Mouse (Mus musculus): ENCODE data around the gene Rhbdl1. TPM values are rescaled to one million over a fixed set of nuclear protein-coding genes. Genes with fewer than 3 reads are reported as not detected.
"Not testable (repeated sequence)": the region's sequence is repeated elsewhere in the genome, so short reads cannot be mapped to it uniquely, and the experiment has no call there.

The Rhbdl1 gene
- total RNA-seq, 2 experiments from 2014 or later, result 80.6 to 99.3 TPM

DNA sequence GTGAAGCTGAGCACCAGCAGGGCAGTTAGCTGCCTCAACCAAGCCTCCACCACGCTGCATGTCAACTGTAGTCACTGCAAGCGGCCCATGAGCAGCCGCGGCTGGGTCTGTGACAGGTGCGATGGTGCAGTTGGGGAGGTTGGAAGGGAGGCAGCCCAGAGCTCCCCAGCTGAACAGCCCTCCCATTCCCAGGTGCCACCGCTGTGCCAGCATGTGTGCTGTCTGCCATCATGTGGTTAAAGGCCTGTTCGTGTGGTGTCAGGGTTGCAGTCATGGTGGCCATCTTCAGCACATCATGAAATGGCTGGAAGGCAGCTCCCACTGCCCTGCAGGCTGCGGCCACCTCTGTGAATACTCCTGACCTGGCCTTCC lies 8.9 kb downstream of the Rhbdl1 start:
- DNase-seq (ENCODE audit: low spot score in 2 of 2), result no peak

DNA sequence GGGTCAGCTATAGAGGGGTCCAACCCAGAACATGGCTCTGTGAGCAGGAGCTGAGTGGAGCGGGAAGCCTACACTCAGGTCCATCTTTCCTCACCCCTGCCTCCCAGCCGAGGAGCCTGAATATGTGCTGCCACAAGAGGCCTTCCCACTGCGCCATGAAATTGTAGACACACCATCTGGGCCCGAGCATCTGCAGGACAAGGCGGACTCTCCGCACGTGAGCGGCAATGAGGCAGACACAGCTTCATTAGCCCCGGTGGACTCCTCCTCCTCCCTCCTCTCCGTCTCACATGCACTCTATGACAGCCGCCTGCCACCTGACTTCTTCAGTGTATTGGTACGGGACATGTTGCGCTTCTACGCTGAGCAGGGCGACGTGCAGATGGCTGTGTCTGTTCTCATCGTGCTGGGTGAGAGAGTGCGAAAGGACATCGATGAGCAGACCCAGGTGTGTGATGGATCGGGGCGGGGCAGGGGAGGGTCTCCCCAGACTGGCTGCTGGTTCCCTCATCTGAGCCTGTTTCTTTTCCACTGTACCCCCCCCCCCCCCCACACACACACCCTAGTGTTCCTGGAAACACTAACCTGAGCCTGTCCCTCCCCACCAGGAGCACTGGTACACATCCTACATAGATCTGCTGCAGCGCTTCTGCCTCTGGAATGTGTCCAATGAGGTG lies 9.4 kb downstream of the Rhbdl1 start:
- no peak for DNase-seq (ENCODE audit: low spot score in 2 of 2)

DNA sequence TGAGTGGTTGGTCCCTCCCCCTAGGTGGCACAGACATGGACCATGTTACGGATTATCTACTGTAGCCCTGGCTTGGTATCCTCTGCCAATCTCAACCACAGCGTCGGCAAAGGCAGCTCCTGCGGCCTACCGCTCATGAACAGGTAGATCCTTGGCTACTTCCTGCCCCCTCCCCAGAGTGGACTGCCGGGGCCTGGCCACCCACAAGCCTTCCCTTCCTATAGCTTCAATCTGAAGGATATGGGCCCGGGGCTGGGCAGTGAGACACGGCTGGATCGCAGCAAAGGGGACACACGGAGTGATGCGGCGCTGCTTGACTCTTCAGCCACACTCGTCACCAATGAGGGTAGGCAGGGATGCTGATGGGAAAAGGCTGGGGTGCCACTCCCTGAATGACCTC lies 10.1 kb downstream of the Rhbdl1 start:
- no peak for DNase-seq (ENCODE audit: low spot score in 2 of 2)

DNA sequence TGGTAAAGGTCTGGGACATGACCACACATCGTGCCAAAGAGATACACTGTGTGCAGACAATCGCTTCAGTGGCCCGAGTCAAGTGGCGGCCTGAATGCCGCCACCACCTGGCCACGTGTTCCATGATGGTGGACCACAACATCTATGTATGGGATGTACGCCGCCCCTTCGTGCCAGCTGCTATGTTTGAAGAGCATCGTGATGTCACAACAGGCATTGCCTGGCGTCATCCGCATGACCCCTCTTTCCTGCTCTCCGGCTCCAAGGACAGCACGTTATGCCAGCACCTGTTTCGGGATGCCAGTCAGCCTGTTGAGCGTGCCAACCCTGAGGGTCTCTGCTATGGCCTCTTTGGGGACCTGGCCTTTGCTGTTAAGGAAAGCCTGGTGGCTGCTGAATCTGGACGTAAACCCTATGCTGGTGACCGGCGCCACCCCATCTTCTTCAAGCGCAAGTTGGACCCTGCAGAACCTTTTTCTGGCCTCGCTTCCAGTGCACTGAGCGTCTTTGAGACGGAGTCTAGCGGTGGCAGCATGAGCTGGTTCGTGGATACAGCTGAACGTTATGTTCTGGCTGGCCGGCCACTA lies 11.0 kb downstream of the Rhbdl1 start:
- no peak for DNase-seq (ENCODE audit: low spot score in 2 of 2)

DNA sequence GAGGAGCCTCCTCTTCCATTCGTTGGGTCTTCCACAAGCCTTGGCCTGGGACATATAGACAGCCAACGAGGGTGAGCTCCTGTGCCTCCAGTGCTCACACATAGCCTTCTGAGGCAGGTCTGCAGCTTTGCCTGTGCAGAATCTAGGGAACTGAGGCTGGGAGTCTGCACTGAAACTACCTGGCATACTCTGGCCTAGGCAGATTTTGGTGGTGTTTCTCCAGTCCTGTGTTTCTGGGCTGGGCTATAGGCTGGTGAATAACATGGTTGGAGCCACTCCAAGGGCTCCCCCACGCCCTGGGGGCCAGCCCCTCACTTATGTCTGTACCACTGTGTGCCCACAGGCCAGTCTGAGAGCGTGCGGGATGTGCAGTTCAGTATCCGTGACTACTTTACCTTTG lies 11.8 kb downstream of the Rhbdl1 start:
- no peak for DNase-seq (ENCODE audit: low spot score in 2 of 2)

DNA sequence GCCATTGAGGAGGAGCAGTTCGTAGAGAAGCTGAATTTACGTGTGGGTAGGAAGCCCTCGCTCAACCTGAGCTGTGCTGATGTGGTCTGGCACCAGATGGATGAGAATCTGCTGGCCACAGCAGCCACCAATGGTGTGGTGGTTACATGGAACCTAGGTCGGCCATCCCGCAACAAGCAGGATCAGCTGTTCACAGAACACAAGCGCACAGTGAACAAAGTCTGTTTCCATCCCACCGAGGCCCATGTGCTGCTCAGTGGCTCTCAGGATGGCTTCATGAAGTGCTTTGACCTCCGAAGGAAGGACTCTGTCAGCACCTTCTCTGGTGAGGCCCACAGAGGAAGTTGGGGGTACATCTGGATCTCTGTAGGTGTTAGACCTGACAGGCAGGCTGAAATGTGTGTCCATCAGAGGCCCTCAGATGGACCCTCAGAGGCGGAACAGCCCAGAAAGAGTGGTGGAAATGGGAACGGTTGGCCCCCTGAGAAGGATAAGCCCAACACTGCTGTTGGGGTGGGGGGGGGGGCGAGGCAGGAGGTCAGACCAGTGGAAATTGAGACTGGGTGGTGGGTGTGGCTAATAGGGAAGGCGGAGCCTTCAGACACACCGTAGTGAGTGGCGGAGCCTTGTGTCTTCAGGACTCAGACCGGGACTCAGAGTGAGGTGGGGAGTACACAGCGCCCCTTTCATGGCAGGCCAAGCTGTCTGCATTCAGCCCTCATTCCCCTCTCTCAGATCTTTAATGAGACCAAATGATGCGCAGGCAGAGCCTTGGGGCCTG lies 12.5 kb downstream of the Rhbdl1 start:
- no peak for DNase-seq (ENCODE audit: low spot score in 2 of 2)

DNA sequence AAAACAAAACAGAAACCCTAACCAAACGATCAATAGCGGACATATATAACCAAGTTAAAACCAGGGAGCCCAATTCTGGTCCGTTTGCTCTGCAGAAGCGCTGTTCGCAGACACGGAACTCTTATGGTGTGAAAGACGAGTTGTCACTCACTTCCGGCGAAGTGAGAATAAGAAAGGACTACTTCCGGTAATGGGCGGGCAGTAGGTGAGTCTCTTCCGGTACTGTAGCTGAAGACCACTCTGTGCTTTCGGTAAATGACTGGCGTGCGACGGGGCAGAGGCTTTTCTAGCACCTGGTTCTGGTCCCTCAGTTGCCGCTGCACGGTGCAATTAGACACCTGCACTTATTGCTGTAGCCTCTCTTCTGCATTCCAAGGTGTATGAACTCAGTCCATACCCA lies 13.6 kb downstream of the Rhbdl1 start, which contains the start of gene Wdr24:
TSS of gene Wdr24 (plus strand) at position 176 of the 400 bp plus-strand sequence.
- DNase-seq (ENCODE audit: low spot score in 2 of 2), result peak; percentile 83 to 87

DNA sequence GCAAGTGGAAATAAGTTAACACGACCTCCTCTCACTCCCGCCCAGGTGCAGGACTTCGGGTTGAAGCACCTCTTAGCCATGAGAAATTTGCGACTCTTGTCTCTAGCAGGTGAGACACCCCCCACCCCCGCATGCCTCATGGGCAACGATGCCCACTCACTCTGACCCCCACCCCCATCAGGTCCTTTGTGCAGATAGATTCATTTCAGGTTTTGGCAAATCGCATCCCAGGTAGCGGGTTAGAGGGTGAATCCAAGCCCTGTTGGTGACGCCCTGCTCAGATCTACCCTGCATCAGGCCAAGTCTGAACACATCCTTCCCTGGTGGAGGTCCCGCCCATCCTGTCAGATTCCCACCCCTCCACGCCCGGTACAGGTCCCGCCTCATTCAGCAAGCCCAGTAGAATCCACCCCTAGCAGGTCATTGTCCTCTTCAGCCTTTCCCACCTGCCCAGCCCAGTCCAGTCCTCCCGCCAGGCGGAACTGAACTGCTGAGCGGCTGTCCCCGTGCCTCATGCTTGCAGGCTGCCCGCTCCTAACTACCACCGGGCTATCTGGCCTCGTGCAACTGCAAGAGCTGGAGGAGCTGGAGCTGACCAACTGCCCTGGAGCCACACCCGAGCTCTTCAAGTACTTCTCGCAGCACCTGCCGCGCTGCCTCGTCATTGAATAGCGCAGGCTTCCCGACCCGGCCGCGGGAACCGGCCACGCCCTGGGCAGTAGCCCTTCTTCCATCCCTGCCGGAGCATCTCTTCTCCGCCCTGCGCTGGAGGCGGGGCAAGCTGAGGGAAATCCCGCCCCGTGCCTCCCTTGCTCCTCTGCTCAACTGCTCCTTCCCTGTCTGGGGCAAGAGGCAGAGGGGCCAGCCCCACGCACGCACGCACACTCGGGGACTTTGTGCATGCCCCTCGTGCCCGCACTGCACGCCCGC lies 18.0 kb downstream of the Rhbdl1 start:
- no peak for DNase-seq (ENCODE audit: low spot score in 2 of 2)

DNA sequence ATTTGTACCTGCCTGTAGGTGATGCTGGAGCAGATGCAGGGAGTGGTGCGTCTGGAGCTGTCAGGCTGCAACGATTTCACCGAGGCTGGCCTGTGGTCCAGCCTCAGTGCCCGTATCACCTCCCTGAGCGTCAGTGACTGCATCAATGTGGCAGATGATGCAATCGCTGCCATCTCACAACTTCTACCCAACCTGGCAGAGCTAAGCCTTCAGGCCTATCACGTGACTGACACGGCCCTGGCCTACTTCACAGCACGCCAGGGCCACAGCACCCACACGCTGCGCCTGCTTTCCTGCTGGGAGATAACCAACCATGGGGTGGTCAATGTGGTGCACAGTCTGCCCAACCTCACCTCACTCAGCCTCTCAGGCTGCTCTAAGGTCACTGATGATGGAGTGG lies 19.4 kb downstream of the Rhbdl1 start:
- DNase-seq (ENCODE audit: low spot score in 2 of 2), result no peak

DNA sequence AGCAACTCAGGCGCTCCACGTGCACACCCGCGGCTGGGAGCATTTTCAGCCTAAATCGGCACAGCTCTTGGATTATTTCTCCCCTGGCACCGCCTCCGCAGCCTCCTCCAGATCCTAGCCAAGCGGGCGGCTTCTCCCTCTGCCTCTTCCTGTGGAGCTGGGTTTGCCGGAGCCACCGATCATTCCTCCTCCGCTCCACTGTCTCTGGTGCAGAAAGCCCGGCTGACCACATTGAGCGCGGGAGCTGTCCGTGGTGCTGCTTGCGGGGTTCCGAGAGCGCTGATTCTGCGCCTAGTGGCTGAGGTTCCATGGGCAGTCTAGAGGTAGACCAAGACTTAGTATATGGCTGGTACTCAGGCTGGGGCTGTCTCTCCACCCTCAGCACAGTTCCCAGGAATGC lies 23.6 kb downstream of the Rhbdl1 start:
- DNase-seq (ENCODE audit: low spot score in 2 of 2), result peak; percentile 81 to 85

DNA sequence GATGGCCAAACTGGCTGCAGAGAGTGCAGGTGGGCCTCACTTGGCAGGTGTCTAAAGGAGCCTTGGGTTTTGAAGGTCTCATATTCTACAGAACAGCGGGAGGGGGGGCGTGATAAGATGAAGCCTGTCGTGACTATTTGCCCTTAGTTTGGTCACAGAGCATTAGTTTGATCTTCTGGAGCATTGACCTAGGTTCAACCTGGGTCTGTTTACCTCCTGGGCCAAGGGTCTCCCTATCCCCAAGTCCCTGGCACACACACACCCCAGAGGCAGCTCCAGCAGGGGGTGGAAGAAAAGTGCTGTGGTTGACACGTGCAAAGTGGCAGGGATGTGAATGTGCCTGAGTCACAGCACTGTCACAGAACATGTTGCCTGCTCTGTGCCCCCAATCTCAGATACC lies 26.2 kb downstream of the Rhbdl1 start:
- no peak for DNase-seq (ENCODE audit: low spot score in 2 of 2)

DNA sequence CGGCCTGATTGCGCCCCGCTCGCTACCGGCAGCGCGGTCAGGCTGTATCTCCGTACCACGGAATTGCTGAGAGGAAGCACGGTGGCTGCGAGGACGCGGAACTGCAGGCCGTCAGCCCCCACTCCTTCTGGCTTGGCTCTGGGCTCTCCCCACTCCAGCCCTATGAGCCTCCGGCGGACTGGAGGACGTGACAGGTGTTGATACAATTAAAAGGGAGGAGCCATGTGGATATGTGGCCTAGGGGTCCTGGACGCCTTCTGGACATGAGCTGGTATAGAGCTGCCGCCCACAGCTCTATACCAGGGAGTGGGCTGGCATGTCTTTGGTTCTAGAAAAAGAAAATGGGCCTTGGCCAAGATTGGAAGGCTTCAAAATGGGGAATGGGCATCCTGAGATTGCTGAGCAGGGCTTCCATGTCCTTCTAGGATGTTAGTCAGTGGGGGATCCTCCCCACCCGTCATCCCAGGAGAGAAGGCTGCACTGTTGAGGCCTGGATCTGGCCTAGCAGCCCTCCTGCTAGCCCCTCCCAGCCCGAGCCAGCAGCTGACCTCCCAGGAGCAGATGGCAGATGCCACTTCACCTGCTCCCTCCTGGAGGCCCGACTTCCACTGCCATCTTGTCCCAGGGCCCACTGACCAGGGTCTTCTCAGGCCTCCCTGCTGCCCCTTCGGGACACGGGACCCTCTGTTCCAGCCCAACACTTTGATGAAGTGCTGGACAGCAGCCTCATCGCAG lies 27.3 kb downstream of the Rhbdl1 start:
- peak in 1 of 2 experiments; percentile 51 for DNase-seq (ENCODE audit: low spot score in 2 of 2)

DNA sequence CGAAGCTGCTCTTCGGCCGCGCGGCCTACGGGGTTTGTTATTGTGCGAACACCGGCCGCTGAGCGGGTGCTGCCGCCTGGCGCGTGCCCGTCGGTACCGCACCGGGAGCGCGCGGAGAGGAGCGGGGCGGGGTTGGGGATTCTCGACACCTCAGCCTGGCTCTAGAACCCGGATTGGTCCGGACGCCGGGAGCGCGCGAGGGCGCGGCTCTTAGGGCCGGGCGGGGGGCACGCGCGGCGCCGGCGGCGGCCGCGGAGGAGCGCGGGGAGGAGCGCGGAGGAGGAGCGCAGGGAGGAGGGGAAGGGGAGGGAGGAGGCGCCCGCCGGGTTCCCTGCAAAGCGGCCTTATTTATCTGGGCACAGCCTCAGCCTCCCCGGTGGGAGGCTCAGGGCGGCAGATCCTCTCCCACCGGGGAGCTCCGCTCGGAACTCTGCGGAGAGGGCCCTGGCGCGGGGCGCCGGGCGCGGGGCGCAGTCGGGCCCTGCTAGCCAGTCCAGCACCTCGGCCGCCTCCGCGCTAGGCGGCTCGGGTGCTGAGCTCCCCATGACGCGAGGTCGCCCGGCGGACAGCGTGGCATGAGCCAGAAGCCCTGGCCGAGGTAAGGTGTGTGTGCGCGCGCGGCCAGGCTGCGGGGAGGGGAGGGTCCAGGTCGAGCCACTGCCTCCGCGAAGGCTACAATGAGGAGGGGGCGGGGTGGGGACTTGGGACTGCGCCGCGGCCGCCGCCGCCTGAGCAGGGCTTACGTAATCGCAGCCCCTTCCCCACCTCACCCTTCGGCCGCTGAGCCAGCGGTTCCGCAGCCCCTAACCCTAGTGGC lies 28.1 kb downstream of the Rhbdl1 start, which contains the start of gene Fbxl16:
TSS of gene Fbxl16 (plus strand) at position 297 of the 817 bp plus-strand sequence.
- peak; percentile 84 to 90 for DNase-seq (ENCODE audit: low spot score in 2 of 2)

DNA sequence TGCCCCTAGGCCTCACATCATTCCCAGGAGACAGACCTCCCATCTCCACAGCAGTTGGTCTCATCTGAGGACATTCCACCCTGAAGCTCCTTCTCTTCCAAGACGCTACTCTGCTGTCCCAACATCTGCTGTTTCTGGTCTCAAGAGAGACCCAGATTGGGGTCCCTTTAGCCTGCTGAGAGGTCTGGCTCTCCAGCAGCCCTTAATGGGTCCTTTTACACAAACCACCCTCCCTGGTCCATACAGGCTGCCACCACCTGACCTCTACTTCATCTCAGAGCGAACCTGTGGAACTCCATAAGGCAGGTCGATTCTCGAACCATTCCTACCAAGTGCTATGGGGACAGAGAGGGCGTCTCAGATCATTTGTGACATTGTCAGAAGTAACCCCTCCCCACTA lies 29.1 kb downstream of the Rhbdl1 start:
- DNase-seq (ENCODE audit: low spot score in 2 of 2), result no peak

DNA sequence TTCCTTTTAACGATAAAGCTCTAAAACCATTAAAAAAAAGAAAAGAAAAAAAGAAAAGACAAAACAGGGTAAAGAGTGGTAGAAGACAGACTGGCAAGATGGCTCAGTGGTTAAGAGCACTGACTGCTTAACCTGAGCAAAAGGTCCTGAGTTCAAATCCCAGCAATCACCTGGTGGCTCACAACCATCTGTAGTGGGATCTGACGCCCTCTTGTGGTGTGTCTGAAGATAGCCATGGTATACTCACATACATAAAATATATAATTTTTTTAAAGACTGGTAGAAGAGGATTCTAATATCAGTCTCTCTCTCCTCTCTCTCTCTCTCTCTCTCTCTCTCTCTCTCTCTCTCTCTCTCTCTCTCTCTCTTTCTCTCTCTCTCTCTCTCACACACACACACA lies 29.6 kb downstream of the Rhbdl1 start:
- DNase-seq (ENCODE audit: low spot score in 2 of 2), result not testable (repeated sequence)

DNA sequence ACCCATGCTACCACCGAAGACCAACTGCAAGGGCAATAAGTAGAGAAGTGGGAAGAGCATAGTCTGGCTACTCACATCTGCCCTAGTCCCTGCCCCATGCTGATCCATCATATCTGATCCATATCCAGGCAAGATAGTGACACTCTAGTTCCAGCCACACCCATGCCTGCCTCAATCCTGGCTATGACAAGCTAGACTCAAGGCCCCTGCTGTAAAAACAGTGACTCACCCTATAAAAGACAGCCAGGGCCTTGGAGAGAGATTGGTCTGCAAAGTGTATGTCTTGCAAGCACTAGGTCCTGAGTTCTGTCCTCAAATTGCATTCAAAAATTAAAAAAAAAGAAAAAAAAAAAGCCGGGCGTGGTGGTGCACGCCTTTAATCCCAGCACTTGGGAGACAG lies 30.6 kb downstream of the Rhbdl1 start:
- DNase-seq (ENCODE audit: low spot score in 2 of 2), result no peak

DNA sequence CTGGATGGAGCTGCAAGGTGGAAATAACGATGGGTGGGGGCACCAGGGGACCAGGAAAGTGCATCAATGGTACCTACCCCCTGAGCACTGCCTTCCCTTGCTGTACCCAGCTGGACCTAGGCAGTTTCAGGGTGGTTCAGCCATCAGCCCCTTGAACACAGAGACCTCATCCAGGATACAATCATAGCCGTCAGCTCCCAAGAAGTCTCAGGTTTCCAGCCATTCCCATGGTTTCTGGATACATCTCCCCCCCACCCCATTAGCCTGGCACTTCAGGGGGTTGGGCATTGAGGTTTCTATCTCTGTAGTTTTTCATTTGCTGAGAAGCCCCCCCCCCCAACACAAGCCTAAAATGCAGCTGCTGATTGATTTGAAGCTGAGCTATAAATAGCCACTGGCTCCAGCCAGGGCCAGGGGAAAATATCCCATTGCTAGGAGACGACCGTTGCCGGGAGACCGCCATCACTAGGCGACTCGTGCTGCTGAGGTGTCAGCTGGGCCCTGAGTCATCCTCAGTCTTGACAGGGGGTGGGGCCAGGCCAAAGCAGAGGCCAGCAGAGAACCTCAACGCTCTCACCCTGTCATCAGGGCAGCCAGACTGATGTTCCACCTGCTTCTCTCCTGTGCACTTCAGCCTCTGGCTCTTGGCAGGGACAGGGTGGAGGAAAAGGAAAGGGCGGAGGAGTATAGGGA lies 34.1 kb downstream of the Rhbdl1 start:
- peak; percentile 77 to 81 for DNase-seq (ENCODE audit: low spot score in 2 of 2)

DNA sequence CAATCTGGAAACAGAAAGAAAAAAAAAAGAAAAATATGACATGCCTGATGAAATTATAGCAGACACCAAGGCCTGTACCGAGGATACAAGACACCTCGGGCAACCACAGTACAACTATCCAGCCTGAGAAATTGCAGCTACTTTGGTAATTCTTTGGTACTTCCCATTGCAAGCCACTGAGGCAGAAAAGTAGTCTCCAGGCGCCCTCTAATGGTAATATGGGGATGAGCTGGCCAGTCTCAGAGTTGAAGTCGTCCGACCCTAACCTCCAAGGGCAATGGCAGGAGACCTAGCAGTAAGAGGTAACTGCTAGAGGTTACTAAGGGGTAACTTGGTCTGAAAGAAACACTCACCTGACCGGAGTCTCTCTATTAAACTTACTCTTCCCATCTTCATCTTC lies 36.1 kb downstream of the Rhbdl1 start:
- DNase-seq (ENCODE audit: low spot score in 2 of 2), result peak; percentile 72 to 74

DNA sequence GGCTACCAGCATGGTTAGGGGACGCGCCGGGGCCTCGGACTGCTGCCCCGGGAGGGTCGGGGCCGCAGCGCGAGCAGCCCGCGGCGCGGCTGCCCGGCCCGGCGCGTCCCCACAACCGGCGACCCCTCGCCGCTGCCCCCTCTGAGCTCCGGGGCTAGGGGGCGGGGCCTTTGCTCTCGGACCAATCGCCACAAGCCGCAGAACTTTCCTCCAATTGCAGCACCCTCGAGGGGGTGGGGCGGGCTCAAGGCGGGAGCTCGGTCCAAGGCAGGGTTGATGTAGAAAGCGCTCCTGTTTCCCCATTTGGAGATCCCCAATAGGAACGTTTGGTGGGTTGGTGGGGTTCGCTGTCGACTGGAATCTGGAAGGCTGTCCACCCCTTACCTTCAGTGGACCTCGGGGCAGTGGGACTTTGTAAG lies 40.1 kb downstream of the Rhbdl1 start, which contains the start of gene Metrn:
TSS of gene Metrn (minus strand) at position 186 of the 419 bp plus-strand sequence.
- peak; percentile 79 to 87 for DNase-seq (ENCODE audit: low spot score in 2 of 2)
